ENCODE assay signal across 15 mouse cellular contexts in genomic region chr1:184846973-184847372, GRCm38 (mm10). TPM values are rescaled to one million over a fixed set of nuclear protein-coding genes. Genes with fewer than 3 reads are reported as not detected.
DNase-seq lines count a peak whose midpoint lies in the region; ATAC-seq and TF ChIP-seq lines count a peak whose summit lies in the region.
"Had no signal": no experiment of that assay in that cellular context is flagged by ENCODE, and none has a peak within 500 bp of the region (broad histone marks: within the 10 kb centered on the region; RNA-seq: fewer than 3 reads in every experiment).

No protein-coding gene starts in this region.

- H3K4me2 ChIP-seq in heart, embryonic 13.5 days = peak overlapping the region; percentile 94
- peak overlapping the region; percentile 67; the same call in 1 of the 2 replicates for H3K4me2 ChIP-seq in lung, embryonic 16.5 days (ENCODE audit: low read depth, low read length)
- peak overlapping the region; percentile 87; the same call in 1 of the 2 replicates for H3K4me2 ChIP-seq in stomach, embryonic 16.5 days (ENCODE audit: low read depth, low read length)

- peaks cover 47% of the 10 kb centered on the region for H3K4me1 ChIP-seq in heart, embryonic 13.5 days
- peaks cover 16% of the 10 kb centered on the region for H3K4me1 ChIP-seq in lung, embryonic 16.5 days (replicated peaks; ENCODE audit: control insufficient read depth, insufficient read depth, low read length)
- H3K4me1 ChIP-seq in liver, adult 2 months (ENCODE audit: control insufficient read depth, insufficient read depth, low read length) = peaks cover 15% of the 10 kb centered on the region
- H3K4me1 ChIP-seq in stomach, embryonic 16.5 days (ENCODE audit: control insufficient read depth, insufficient read depth, low read length) = peaks cover 14% of the 10 kb centered on the region

- no peak for DNase-seq in heart, postnatal 4 days
- no peak for DNase-seq in lung, postnatal 14 days
- no peak for DNase-seq in liver, adult 2 months (ENCODE audit: extremely low read depth, low read depth, low spot score)
- no peak for DNase-seq in gastrocnemius, postnatal 25 days
- DNase-seq in adrenal gland, postnatal 14 days = no peak
- DNase-seq: B cell, adult 2 months; cerebellum, postnatal 10 days; heart, postnatal 36 days; midbrain, embryonic 14.5 days; spleen, adult 18-20 months; thymus, postnatal 14 days had no signal

- peaks cover 23% of the 10 kb centered on the region for H3K27me3 ChIP-seq in heart, embryonic 13.5 days (replicated peaks)
- H3K27me3 ChIP-seq in lung, embryonic 16.5 days (ENCODE audit: control insufficient read depth, insufficient read depth, low read depth, low read length) = peaks cover 4% of the 10 kb centered on the region; the same call in 1 of the 2 replicates
- no peaks in the 10 kb centered on the region for H3K27me3 ChIP-seq in liver, adult 2 months (ENCODE audit: control insufficient read depth, insufficient read depth, low read length)
- no peaks in the 10 kb centered on the region for H3K27me3 ChIP-seq in stomach, embryonic 16.5 days (ENCODE audit: control insufficient read depth, insufficient read depth, low read length)

- no peak overlapping the region for H3K4me3 ChIP-seq in heart, embryonic 13.5 days
- no peak overlapping the region for H3K4me3 ChIP-seq in lung, embryonic 16.5 days (ENCODE audit: low read length)
- H3K4me3 ChIP-seq in liver, adult 2 months (ENCODE audit: insufficient read depth, low read depth, low read length) = no peak overlapping the region
- H3K4me3 ChIP-seq in stomach, embryonic 16.5 days (replicated peaks; ENCODE audit: low read length) = no peak overlapping the region

- H3K79me2 ChIP-seq in liver, adult 2 months (ENCODE audit: control insufficient read depth, insufficient read depth, low read length) = peaks cover 29% of the 10 kb centered on the region

- no peak for TF ChIP-seq POLR2A in liver, adult 2 months (IDR thresholded peaks at IDR 0.05; ENCODE audit: extremely low read depth, insufficient read depth, low read length)

- no peaks in the 10 kb centered on the region for H3K9me3 ChIP-seq in heart, embryonic 13.5 days
- no peaks in the 10 kb centered on the region for H3K9me3 ChIP-seq in lung, embryonic 16.5 days (ENCODE audit: control insufficient read depth, low read length)
- no peaks in the 10 kb centered on the region for H3K9me3 ChIP-seq in stomach, embryonic 16.5 days (replicated peaks; ENCODE audit: control insufficient read depth, low read length)

- no peak overlapping the region for H3K9ac ChIP-seq in heart, embryonic 13.5 days
- H3K9ac ChIP-seq in lung, embryonic 16.5 days (ENCODE audit: low read length) = no peak overlapping the region
- H3K9ac ChIP-seq in liver, adult 2 months (ENCODE audit: low read depth, low read length) = no peak overlapping the region
- H3K9ac ChIP-seq in stomach, embryonic 16.5 days (ENCODE audit: low read length) = no peak overlapping the region

- no peaks in the 10 kb centered on the region for H3K36me3 ChIP-seq in heart, embryonic 13.5 days
- H3K36me3 ChIP-seq in lung, embryonic 16.5 days (ENCODE audit: control insufficient read depth, insufficient read depth, low read length) = no peaks in the 10 kb centered on the region
- H3K36me3 ChIP-seq in liver, adult 2 months (ENCODE audit: control insufficient read depth, insufficient read depth, low read length) = no peaks in the 10 kb centered on the region
- no peaks in the 10 kb centered on the region for H3K36me3 ChIP-seq in stomach, embryonic 16.5 days (ENCODE audit: control insufficient read depth, insufficient read depth, low read length)

- 60% methylated on average over 3 of the region's 3 CpGs for WGBS in heart, embryonic 13.5 days
- WGBS in lung, embryonic 16.5 days = 32% methylated on average over 3 of the region's 3 CpGs
- 25% methylated on average over 3 of the region's 3 CpGs for WGBS in liver, adult 2 months
- WGBS in stomach, embryonic 16.5 days = 45% methylated on average over 3 of the region's 3 CpGs

- no peak for ATAC-seq in heart, embryonic 13.5 days (ENCODE audit: extremely low read depth, insufficient number of reproducible peaks, low FRiP score, low TSS enrichment)
- no peak for ATAC-seq in lung, embryonic 16.5 days (ENCODE audit: low read depth)
- ATAC-seq in stomach, embryonic 16.5 days (ENCODE audit: insufficient read depth, low FRiP score) = no peak

- H3K27ac ChIP-seq in heart, embryonic 13.5 days (replicated peaks) = no peak overlapping the region
- no peak overlapping the region for H3K27ac ChIP-seq in lung, embryonic 16.5 days (ENCODE audit: low read length)
- peak overlapping the region; percentile 22; the same call in 1 of the 2 replicates for H3K27ac ChIP-seq in liver, adult 2 months (replicated peaks; ENCODE audit: insufficient read depth, low read depth, low read length)
- no peak overlapping the region for H3K27ac ChIP-seq in stomach, embryonic 16.5 days (ENCODE audit: low read length)

- TF ChIP-seq CTCF in liver, adult 2 months (IDR thresholded peaks at IDR 0.05; ENCODE audit: low read depth, low read length) = no peak

RNA-seq across cellular contexts. Expression of gene Marc2, which starts 0.7 kb away (rescaled TPM):
- polyA plus RNA-seq in heart, embryonic 13.5 days (2015; fragmentation: Nextera tagmentation; extraction: Ambion mirVana) = 98.8 and 124 TPM in 2 replicates
- 100 to 1,000 TPM; 167 to 178 TPM for total RNA-seq in heart, postnatal 4 days (2021)
- polyA plus RNA-seq in lung, embryonic 16.5 days (2015; fragmentation: Nextera tagmentation; extraction: Ambion mirVana) = 154 and 166 TPM in 2 replicates
- 563 and 653 TPM in 2 replicates for total RNA-seq in liver, adult 2 months (2014; rRNA removed)
- polyA plus RNA-seq in liver, adult 2 months (2012; rRNA removed) = 365 and 397 TPM in 2 replicates
- polyA plus RNA-seq in stomach, embryonic 16.5 days (2015; fragmentation: Nextera tagmentation; extraction: Ambion mirVana) = 218 and 228 TPM in 2 replicates
- total RNA-seq in gastrocnemius, postnatal 25 days (2021) = 100 to 1,000 TPM; 122 to 125 TPM
- 269 and 327 TPM in 2 replicates for total RNA-seq in adrenal gland, postnatal 14 days (2021)

RNA-seq across cellular contexts. Expression of gene Marc1, which starts 35.9 kb away (rescaled TPM):
- 0.43 TPM in 1 of 2 replicates, not detected in the other for polyA plus RNA-seq in heart, embryonic 13.5 days (2015; fragmentation: Nextera tagmentation; extraction: Ambion mirVana)
- total RNA-seq in heart, postnatal 4 days (2021) = under 1 TPM in 1 of 2 experiments, not detected in 1; 0.14 TPM
- 0.15 and 0.79 TPM in 2 replicates for polyA plus RNA-seq in lung, embryonic 16.5 days (2015; fragmentation: Nextera tagmentation; extraction: Ambion mirVana)
- 345 and 386 TPM in 2 replicates for total RNA-seq in liver, adult 2 months (2014; rRNA removed)
- 395 and 462 TPM in 2 replicates for polyA plus RNA-seq in liver, adult 2 months (2012; rRNA removed)
- 2.1 and 2.7 TPM in 2 replicates for polyA plus RNA-seq in stomach, embryonic 16.5 days (2015; fragmentation: Nextera tagmentation; extraction: Ambion mirVana)
- total RNA-seq in gastrocnemius, postnatal 25 days (2021) = under 1 TPM in 1 of 2 experiments, not detected in 1; 0.38 TPM
- 1.5 and 30.7 TPM in 2 replicates for total RNA-seq in adrenal gland, postnatal 14 days (2021)
- total RNA-seq: heart, postnatal 36 days had no signal
- polyA plus RNA-seq: limb, embryonic 11.5 days had no signal

RNA-seq across cellular contexts. Expression of gene C130074G19Rik, which starts 36.0 kb away (rescaled TPM):
- 0.64 and 0.71 TPM in 2 replicates for polyA plus RNA-seq in heart, embryonic 13.5 days (2015; fragmentation: Nextera tagmentation; extraction: Ambion mirVana)
- total RNA-seq in heart, postnatal 4 days (2021) = 10 to 100 TPM; 23.0 to 23.6 TPM
- polyA plus RNA-seq in lung, embryonic 16.5 days (2015; fragmentation: Nextera tagmentation; extraction: Ambion mirVana) = 2.6 and 3.0 TPM in 2 replicates
- total RNA-seq in liver, adult 2 months (2014; rRNA removed) = 84.6 and 88.6 TPM in 2 replicates
- polyA plus RNA-seq in liver, adult 2 months (2012; rRNA removed) = 56.3 and 68.3 TPM in 2 replicates
- 1.5 and 2.2 TPM in 2 replicates for polyA plus RNA-seq in stomach, embryonic 16.5 days (2015; fragmentation: Nextera tagmentation; extraction: Ambion mirVana)
- 10 to 100 TPM; 10.9 to 18.7 TPM for total RNA-seq in gastrocnemius, postnatal 25 days (2021)
- total RNA-seq in adrenal gland, postnatal 14 days (2021) = 31.6 and 32.6 TPM in 2 replicates
